Mouse (Mus musculus) liver, embryonic 14.5 days (tissue): ENCODE measurements around the gene Gm45062.

ENCODE experiments used
- CTCF ChIP-seq: IDR thresholded peaks from 2 replicates; pipeline ENCODE4 v1.5.1; 2016; ENCODE audit warnings: antibody characterized with exemption, low read depth, control low read depth
- EP300 ChIP-seq: IDR thresholded peaks from 2 replicates; pipeline ENCODE4 v1.6.1; 2016; ENCODE audit warnings: antibody characterized with exemption, low read depth

- no peak for TF ChIP-seq CTCF
- TF ChIP-seq EP300 = no peak
These were observed 95.6 kb downstream of the Gm45062 start for GRCm38 (mm10) chr6:8354846-8355245.
